ENCODE assay signal across 1 mouse cellular context in the genomic region with DNA sequence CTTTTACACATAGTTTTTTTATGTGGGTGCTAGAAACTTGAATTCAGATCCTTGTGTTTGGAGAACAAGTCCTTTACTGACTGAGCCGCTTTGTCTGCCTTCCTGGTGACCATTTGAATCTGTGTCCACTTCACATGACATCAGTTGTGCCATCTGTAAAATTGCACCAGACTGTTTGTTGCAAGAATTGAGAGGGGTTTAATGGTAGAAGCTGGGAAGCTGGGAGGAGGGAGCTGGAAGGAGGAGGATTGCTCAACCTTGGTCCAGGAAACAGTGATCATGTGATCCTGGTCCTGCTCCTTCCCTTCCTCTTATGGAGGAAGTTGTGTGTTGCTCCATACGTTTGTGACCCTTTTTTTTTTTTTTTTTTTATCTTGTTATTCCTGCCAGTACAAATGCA.
A peak's percentile ranks its signal among the peaks of the same experiment; 100 is the strongest.
TF ChIP-seq lines count a peak whose summit lies in the region.

No protein-coding gene starts in this region.

TF ChIP-seq in MEL, 35 proteins besides CTCF, POLR2A, EP300 and RAD21:
- TF ChIP-seq USF1 (IDR thresholded peaks at IDR 0.05; ENCODE audit: low read depth, low read length) (peak; percentile 35; the same call in 1 of the 2 replicates), KAT2A (conservative IDR thresholded peaks at IDR 0.05; ENCODE audit: low read depth, low read length) (no peak), MAFK (IDR thresholded peaks at IDR 0.05; ENCODE audit: borderline replicate concordance, low read depth, low read length) (no peak)
